Mouse (Mus musculus): ENCODE measurements at regions not wholly inside any gene's neighbourhood (a gene's known extent, or its start where the extent isn't known, plus 50 kb on each side); places are given as distances from the start of the nearest gene placed in this dataset.
A peak's percentile ranks its signal among the peaks of the same experiment; 100 is the strongest.

- peak; percentile 82 for TF ChIP-seq CTCF (IDR thresholded peaks at IDR 0.05)
- TF ChIP-seq EP300 (IDR thresholded peaks at IDR 0.05): no peak
Measured at GRCm38 (mm10) chr1:136749188-136749587, 124.5 kb downstream of the Zfp281 start.

All from lung, postnatal 0 days (tissue).